Mouse (Mus musculus) erythroblast, embryonic 14.5 days (primary cell): ENCODE results near the gene Ufd1.

Experiments
- GATA1 ChIP-seq: IDR thresholded peaks from 2 replicates; pipeline ENCODE4 v1.6.1; 2012; ENCODE audit warnings: low read length, inconsistent platforms, mixed read lengths
- TAL1 ChIP-seq: IDR thresholded peaks from 3 replicates; pipeline ENCODE4 v1.6.1; 2012; ENCODE audit warnings: low read length, inconsistent platforms, mixed read lengths

DNA sequence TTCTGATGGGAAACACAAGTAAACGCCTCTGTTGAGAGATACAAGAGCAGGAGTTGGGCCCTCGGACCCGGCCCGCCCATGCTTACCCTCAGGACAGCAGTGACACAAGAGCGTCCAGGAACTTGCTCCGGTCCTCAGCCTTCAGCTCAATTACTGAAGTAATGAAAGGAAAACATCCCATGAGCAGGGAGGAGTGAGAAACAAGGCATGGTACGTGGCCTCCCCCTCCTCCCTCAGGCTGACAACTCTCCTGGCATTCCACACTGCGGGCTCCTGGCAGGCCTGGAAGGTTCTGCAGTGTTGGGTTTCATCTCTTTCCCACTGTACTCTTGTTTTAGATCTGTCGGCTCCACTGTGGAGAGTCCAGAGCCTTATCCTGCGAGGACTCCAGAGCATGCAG, 29.8 kb upstream of the Ufd1 start:
- TF ChIP-seq GATA1 (no peak), TAL1 (no peak)
